Mouse (Mus musculus) spleen, postnatal 4 days (tissue): ENCODE data around the gene Rhobtb3.
"Not testable (repeated sequence)": the region's sequence is repeated elsewhere in the genome, so short reads cannot be mapped to it uniquely, and the experiment has no call there.

Experiments used
- DNase-seq, 2 experiments: peaks; one replicate each; pipeline ENCODE4 v3.0.0; 2022; ENCODE audit warnings: low spot score in 2 of 2

Rhobtb3 gene

GRCm38 (mm10) chr13:75845519-75846166 lies 98.1 kb downstream of the Rhobtb3 start:
- DNase-seq, result no peak

GRCm38 (mm10) chr13:75844833-75845518 lies 98.7 kb downstream of the Rhobtb3 start:
- DNase-seq, result no peak

DNA sequence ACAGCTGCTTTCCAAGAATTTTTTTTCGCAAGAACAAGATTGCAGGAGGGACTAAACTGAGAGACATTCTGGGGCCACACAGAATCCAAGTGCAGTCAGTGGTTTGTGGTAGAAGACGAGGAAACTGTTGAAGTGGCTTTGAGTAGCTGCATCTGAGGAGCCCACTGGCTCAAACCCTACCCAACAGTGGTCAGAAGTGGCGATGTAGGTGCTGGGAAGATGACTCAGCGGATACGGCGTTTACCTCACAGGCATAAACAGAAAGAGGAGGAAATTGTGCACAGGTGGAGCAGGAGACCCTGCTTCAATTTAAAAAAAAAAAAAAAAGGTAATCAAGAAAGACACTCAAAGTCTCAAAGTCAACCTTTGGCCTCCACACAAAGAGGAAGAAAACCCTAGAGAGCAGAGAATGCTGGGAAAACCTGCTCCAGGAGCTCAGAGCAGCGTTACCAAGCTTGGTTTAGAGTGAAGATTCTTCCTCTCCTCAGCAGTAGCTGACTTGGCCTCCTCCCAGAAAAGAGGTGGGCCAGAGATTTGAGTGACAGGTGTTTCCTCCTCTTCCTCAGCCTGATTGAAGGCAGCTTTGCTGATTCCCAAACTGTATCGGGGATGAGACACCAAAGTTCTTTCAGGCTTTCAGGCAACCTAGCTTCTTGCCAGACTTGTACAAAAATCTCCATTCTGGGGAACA lies 99.6 kb downstream of the Rhobtb3 start:
- no peak for DNase-seq

DNA sequence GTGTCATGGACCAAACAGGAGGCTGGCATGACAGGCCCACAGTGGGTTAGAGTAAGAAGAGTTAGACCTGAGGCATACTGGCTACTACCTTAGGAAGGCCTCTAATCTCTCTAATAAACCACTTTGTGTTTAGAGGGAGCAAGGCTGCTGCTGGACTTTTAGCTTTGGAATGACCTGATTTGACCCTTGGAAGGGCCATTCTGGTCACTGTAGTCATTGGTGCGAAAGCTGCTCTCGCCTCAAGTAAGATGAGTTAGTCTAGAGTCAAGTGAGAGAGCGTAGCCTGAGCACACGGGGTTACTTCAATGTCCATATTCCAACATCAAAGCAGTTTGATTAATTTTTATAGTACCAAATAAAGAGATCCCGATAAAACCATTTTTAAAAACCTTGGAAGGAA lies 100.4 kb downstream of the Rhobtb3 start:
- DNase-seq, result no peak

- no peak for DNase-seq
These were observed 101.8 kb downstream of the Rhobtb3 start for GRCm38 (mm10) chr13:75841950-75842349.

DNA sequence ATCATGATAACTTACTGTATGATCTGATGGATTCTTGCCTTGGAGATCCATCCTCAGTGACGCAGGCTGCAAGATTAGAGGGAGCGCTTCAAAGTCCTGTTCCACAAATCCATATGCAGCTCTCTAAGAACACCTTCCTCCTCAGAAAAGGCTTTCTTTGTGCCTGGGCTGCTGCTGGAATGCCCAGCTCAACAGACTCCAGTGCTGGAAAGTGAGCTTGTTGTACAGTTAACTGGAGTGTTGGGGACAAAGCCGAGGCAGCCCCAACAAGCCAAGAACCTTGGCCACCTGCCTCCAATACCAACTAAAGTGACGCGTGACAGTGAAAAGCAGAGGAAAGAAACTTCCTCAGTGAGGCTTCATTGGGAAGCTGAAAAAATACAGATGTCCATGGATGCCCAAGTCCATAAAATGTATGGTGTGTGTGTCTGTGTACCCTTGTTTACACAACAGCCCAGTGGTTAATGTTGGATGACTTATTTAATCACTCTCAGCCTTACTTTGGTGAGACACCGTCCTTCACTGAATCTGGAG lies 102.9 kb downstream of the Rhobtb3 start:
- DNase-seq, result no peak

- DNase-seq, result peak; percentile 63 to 78
These were observed 103.8 kb downstream of the Rhobtb3 start, which contains the start of gene Glrx for GRCm38 (mm10) chr13:75839719-75840481. Glrx (plus strand) TSS chr13:75839868.

DNA sequence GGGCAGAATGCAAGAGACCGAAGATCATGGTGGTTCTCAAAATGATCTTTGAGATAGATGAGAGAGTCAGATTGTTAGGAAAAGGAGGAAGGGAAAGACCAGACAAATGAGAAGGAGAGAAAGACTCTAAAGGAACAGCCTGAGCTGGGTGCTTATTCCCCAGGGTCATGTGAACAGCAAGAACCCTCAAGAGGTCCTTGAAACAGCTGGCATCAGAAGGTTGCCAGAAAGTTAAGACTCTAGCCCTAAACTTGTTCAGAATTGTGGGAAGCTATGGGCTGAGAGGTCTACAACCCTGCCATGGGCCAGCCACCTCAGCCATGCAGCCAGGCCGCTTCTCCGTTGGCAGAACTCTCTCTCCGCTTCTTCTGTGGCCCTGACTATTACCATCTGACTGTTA lies 105.2 kb downstream of the Rhobtb3 start:
- no peak for DNase-seq

DNA sequence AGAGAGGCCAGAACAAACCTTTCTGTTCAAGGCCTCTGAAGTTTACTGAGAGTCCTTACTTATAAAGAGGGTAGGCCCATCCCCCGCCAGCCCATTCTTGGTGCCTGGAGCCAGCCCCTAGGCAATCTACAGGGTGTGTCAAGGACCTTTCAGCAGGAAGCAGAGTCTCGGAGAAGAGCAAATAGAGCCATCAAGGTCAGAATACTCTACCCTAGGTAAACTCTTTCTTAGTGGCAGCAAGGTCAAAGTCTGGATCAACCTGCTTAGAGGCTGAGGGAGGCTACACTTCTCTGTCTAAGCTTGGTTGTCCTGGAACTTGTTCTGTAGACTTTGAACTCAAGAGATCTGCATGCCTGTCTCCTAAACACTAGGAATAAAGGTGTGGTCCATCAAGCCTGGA lies 108.3 kb downstream of the Rhobtb3 start:
- peak in 1 of 2 experiments; percentile 55 for DNase-seq

- no peak for DNase-seq
These were observed 110.2 kb downstream of the Rhobtb3 start for GRCm38 (mm10) chr13:75833499-75833898.

DNA sequence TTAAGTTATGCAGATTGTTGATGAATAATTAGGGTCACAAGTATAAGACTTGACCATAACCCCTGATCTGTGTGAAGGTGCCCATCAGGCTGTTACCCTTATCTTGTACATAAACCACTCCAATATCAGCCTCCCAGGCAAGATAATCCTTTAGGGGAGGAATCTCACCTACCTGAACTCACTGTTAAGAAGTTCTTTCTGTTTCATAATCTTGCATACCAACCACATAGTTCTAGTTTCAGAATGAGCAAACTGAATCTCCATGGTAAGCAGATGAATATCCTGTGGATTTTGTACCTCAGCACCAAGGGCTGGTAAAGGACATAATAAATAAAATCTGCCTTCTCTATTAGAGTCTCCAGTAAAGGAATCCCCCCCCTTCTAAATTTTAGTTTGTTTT lies 111.0 kb downstream of the Rhobtb3 start:
- no peak for DNase-seq

GRCm38 (mm10) chr13:75831710-75832109 lies 112.0 kb downstream of the Rhobtb3 start:
- DNase-seq, result no peak

DNA sequence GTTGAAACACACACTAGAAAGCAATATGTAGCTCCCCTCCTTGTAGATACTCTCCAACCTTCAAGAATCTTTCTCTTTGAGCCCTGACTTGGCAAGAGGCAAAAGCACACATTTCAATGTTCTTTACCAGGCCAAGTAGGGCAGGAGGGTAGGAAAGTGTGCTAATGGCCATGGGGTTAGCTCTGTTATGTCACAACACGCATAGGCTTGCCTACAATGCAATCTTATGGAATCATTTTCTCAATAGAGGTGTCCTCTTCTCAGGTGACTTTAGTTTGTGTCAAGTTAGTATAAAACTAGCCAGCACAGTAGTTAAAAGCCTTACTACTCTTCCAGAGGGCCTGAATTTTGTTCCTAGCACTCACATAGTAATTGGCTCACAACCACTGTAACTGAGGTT lies 113.0 kb downstream of the Rhobtb3 start:
- no peak for DNase-seq

DNA sequence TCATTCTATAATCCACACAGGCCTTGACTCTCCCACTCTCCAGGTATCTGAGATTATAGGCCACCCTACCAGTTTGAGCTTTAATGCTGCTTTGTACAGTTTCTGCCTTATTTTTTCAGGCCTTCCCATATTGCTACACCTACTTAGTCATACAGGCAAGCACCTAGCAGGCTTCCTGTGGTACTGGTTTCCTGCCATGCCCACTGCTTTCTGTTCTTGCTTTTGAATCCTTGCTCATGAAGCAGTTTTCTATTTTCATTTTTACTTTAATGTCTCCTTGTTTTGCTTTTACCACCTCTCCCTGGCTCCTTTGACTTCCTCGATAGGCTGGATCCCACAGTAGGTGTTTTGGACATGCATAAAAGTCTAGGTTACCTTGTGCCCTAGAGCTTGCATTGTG lies 118.3 kb downstream of the Rhobtb3 start:
- no peak for DNase-seq

GRCm38 (mm10) chr13:75824611-75825319 lies 119.0 kb downstream of the Rhobtb3 start:
- no peak for DNase-seq

GRCm38 (mm10) chr13:75823201-75823600 lies 120.5 kb downstream of the Rhobtb3 start:
- DNase-seq, result no peak

DNA sequence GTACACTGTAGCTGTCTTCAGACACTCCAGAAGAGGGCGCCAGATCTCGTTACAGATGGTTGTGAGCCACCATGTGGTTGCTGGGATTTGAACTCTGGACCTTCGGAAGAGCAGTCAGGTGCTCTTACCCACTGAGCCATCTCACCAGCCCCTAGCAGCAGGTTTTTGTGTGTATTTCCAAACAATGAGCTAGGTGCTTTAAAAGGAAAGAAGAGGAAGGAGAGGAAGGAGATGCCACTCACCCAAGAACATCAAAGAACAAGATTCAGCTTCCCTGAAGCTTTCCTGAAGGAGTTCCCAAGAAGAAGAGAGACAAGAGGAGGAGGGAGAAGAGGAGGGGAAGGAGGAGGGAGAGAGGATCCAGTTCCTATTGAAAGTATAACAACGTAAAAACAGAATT lies 121.4 kb downstream of the Rhobtb3 start:
- not testable (repeated sequence) for DNase-seq

GRCm38 (mm10) chr13:75819898-75820297 lies 123.8 kb downstream of the Rhobtb3 start:
- DNase-seq, result no peak
